Mouse (Mus musculus): ENCODE results near the gene Elp4. TPM values are rescaled to one million over a fixed set of nuclear protein-coding genes. Genes with fewer than 3 reads are reported as not detected.

The Elp4 gene
- polyA plus RNA-seq, 3 experiments from 2014 or later: 8.8 to 16.9 (median 13.6) TPM

- ATAC-seq: no peak
Observed at GRCm38 (mm10) chr2:105682011-105682501, 222.3 kb downstream of the Elp4 start.

GRCm38 (mm10) chr2:105680999-105681710, 223.2 kb downstream of the Elp4 start:
- ATAC-seq: no peak

- ATAC-seq: no peak
Observed at GRCm38 (mm10) chr2:105680146-105680998, 224.0 kb downstream of the Elp4 start.

DNA sequence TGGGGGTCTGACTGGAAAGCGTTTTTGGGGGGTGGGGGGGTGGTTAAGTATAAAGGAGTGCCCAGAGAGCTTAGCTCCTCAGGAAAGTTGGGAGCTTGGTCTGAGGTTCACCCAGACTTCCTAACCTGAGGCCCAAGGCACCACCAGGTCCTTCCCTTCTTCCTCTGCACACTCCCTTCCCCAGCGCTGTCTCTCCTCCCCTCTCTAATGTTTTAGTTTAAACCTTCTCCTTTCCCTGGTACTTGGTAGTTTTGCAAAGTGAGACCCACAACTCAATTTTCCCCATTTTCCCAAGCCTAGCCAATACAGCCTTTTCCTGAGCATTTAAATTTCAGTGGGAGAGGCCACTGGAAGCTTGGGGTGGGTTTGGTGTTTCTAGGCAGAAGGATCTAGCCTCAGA, 225.0 kb downstream of the Elp4 start:
- ATAC-seq: no peak

DNA sequence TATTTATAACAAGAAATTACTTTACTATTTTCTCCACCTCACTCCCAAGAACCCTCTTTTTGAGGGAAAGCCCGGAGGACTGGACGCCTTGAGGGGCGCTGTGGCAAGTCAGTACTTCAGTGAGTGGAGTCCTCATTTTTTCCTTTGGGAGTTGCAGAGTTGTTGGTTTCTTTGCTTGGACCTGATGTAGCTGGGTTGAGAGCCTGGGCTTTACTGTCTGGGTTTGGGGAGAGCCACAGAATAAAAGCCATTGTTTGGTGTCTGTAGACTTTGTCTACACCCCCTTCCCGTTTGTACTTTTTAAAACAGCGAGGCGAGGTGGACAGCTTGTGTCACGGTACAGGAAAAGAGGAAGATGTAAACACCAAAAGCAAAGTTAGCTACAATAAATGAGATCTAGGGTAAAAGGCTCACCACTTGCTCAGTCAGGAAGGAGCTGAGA, 225.5 kb downstream of the Elp4 start:
- ATAC-seq: no peak

- no peak for ATAC-seq
Observed at GRCm38 (mm10) chr2:105678306-105678705, 226.1 kb downstream of the Elp4 start.

DNA sequence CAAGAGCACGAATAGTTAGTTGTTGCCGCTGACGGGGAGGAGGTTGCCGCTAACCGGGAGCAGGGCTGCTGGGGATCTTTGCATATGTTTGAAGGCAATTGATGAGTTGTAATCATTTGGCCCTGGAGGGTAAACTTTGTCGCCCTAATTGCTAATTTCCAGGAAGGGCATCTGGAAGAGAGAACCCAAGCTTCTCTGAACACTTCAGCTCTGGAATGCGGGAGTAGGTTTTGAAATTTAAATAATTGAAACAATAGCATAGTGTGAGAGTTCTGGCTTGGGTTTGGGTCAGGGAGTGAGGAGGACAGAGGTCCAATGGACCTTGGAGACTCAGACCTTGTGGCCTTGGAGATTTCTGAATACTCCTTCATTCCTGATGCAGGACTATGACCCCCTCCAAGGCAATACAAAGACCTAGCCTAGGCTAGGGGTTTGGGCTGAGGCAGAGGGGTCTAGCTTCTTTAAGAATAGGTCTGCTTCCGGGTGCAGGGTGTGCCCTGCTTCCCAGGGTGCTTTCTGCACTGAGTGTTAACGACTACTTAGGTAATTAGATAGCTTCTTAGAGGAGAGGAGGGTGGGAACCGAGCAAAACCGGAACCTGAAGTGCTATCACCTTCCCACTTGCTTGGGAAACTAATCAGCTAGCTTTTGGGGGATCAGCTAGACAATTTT, 226.8 kb downstream of the Elp4 start:
- no peak for ATAC-seq

DNA sequence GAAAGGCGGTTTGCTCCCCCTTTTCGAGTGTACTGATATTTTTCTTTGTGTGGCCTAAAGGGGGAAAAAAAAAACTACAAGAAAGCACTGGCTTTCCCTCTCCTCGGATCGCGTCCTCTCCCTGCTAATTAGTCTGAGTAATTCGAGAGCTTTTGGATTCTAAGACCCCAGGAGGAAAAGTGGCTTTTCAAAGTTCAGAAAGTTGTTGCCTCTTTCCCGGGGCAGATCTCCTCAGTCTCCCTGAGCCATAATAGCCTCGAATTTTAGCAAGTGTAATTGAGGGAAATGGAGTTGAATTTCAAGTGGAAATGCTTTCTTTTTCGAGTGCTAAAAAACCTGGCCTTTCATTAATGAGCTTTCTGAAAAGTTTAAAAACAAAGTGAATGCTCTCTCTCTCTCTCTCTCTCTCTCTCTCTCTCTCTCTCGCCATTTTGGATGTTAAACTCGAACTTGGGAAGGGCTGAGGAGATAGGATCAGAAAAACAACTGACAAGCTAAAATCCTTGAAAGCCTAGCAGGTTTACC, 227.4 kb downstream of the Elp4 start:
- no peak for ATAC-seq

DNA sequence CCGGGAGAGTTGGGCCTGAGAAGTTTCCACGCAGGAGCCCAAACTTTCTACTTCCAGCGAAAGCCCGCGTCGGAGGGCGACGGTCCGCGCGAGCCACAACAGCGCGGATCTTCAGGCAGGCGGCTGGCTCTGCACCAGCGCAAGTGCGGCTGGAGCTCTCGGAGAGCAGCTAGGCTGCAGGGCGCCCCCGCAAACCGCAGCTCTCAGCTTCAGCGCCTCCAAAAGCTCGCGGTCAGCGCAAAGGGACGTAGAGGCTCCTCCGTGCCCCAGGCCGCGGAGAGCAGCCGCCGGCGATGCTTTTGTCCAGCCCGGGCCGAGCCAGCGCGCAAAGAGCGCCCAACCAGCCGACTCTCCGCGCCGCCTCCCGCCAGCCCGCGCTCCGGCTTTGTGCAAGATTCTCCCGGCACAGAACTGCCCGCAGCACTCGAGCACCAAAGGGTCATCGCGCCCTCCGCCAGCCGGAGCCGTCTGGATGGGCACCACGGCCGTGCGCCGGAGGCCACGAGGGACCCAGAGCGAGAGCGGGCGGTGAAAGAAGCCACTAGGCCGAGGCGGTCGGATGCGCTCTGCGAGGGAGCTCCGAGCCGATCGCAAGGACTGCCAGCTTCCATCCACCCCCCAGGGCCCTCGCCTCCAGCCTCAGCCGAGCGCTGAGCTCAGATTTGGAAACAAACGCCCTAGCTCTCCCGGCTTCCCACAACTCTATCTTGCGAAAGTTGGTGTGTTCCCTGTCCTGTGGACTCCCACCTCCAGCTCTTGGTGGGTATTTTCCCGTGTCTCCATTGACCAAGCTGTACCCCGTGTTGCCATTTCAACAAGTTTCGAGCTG, 228.1 kb downstream of the Elp4 start:
- ATAC-seq: no peak

DNA sequence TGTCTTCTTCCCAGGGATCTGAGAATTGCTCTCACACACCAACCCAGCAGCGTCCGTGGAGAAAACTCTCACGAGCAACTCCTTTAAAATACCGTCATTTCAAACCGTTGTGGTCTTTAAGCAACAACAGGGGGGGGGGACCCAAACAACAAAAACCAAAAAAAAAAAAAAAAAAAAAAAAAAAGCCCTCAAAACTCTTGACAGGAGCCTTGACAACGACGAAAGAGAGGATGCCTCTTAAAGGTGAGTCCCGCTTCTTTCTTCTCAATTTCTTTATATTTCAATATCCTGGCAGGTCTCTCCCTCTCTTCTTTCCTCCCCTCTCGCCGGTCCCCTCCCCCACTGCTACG, 228.7 kb downstream of the Elp4 start:
- ATAC-seq: no peak

DNA sequence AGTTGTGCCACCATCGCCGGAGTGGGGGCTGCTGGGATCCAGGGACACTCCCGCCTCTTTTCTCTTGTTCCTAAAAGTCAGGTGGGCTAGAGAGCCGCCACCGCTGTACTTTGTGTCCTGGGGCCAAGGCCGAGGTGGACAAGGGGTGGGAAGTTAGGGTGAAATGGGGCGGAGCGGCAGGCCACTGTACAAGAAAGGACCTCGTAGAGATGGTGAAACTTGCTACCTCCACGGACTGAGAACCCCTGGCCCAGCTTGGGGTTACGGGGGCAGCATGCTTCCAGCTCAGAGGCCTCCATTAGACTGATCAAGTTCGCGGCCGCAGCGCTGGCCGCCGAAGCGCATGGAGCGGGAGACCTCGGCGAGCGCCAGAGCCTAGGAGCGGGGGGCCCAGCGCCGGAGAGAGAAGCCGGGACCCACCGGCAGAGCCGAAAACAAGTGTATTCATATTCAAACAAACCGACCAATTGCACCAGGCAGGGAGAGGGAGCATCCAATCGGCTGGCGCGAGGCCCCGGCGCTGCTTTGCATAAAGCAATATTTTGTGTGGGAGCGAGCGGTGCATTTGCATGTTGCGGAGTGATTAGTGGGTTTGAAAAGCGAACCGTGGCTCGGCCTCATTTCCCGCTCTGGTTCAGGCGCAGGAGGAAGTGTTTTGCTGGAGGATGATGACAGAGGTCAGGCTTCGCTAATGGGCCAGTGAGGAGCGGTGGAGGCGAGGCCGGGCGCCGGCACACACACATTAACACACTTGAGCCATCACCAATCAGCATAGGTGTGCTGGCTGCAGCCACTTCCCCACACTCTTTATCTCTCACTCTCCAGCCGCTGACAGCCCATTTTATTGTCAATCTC, 229.3 kb downstream of the Elp4 start:
- peak; percentile 36 for ATAC-seq

GRCm38 (mm10) chr2:105674061-105674874, 230.1 kb downstream of the Elp4 start:
- ATAC-seq: no peak

GRCm38 (mm10) chr2:105673631-105674060, 230.7 kb downstream of the Elp4 start:
- no peak for ATAC-seq

DNA sequence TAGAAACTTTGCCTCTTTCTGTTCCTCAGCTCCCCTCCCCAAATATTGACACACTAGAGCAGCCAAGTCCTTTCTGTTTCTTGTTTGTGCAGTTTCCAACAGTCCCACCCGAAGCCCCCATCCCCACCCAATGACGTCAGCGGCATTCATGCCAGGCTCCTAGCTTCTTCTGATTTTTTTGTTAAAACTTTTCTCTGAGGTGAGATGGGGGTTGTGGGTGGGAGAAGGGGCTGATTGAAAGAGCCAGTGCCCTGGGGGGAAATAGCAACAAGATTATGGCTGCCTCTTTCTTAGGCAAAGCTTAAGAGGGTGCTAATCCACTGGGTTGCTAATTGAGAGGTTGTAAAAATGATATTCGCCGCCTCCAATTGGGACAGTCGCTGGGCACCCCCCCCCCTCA, 231.3 kb downstream of the Elp4 start:
- no peak for ATAC-seq

- ATAC-seq: no peak
Observed at GRCm38 (mm10) chr2:105672596-105672960, 231.8 kb downstream of the Elp4 start.

DNA sequence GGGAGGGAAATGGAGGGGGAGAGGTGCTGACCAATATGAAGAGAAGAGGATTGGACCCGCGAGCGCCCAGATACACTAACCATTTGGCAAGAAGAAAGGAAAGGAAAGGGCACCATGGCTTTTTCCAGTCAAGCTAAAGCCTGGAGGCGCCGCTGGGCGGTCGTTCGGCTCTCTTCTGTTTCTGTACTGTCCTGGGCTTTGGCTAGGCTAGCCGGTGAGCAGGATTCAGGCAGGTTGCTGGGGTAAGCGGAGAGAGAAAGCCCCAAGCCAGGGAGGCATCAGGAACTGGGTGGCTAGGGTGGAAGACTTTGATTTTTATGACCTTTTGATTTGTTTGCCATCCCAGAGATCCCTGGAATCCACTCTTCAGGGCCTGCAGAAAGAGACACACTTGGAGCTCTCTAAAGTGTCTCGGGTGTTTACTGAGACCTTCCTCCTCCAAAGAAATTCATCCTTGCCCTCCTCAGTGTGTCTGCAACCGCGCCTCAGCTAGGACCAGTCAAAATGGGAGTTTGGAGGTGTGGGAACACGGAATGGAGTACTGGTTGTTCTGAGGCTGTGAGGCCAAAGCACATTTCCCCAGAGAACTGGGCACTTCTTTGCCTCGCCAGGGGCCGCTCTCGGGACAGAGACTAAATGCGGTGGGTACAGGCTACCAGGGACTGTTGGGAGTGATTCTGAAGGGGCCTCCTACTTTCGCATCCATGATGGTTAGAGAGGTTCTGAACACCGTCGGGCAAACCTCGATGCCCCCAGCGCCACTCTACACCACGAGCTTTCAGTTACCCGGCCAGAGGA, 232.4 kb downstream of the Elp4 start:
- no peak for ATAC-seq

DNA sequence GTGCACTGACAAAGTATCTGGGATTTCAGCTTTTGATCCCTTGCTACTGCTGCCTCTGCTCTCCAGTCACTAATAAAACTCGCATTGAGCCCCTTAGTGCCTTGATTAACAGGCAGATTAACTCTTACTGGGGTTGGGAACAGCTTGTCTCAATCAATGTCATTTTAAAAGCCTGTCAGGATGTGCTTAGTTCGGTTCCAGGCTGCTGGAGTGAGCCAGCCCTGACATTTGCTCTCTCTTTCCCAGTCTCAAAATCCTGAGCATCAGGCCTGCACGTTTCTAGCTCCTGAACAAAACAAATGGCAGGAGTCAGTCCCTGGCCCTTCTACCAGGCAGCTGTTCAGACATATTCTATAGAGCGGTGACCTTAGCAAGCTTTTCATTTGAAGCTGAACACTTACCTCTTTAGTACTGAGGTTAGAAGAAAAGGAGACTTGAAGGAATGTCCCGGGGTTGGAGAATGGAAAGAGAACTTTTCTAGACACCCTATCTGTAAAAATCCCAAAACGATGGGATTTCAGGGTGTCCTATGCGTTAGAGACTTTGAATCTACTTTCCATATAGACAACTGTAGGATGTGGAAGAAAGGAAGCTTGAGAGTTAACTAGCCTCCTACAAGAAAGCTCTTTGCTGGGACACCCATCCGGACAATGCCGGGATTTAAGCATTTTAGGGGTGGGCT, 233.1 kb downstream of the Elp4 start:
- ATAC-seq: no peak

GRCm38 (mm10) chr2:105670731-105671095, 233.7 kb downstream of the Elp4 start:
- ATAC-seq: no peak
